Mouse (Mus musculus) bone marrow, adult 2 months (tissue): Measurements from ENCODE around the gene Pianp.

Experiments used
- CTCF ChIP-seq: fragments of 200-500 bp; IDR thresholded peaks from 2 replicates; pipeline ENCODE4 v1.5.1; 2011; ENCODE audit warnings: low read length, control low read depth; ENCODE audit not compliant: control insufficient read depth, insufficient read depth
- POLR2A ChIP-seq: fragments of 200-500 bp; IDR thresholded peaks from 2 replicates; pipeline ENCODE4 v1.6.1; 2011; ENCODE audit warnings: low read depth, mild to moderate bottlenecking, control low read depth, low read length, borderline replicate concordance; ENCODE audit not compliant: control insufficient read depth

- TF ChIP-seq CTCF (peak; percentile 88), POLR2A (no peak)
These were observed 50.2 kb downstream of the Pianp start for GRCm38 (mm10) chr6:125046691-125047090.
